Mouse (Mus musculus) forebrain, embryonic 13.5 days (tissue): ENCODE data around the gene Tubb4a. TPM values are rescaled to one million over a fixed set of nuclear protein-coding genes. Genes with fewer than 3 reads are reported as not detected.

Experiments used
- ATAC-seq: fragments of 200-750 bp; cut with Nextera tagmentation; 2 replicates; pipeline ENCODE4 v1.8.0; 2017
- H3K27ac ChIP-seq: fragments of 300-500 bp; sonication (generic); 2 replicates; pipeline ENCODE4 v1.5.1; 2015; ENCODE audit warnings: inconsistent platforms, mild to moderate bottlenecking, moderate library complexity
- H3K27me3 ChIP-seq: fragments of 300-500 bp; sonication (generic); 2 replicates; pipeline ENCODE4 v1.6.1; 2015; ENCODE audit warnings: mild to moderate bottlenecking, inconsistent platforms
- H3K36me3 ChIP-seq: fragments of 300-500 bp; sonication (generic); 2 replicates; pipeline ENCODE4 v1.6.1; 2015; ENCODE audit warnings: mild to moderate bottlenecking, inconsistent platforms; ENCODE audit not compliant: poor library complexity, severe bottlenecking
- H3K4me1 ChIP-seq: fragments of 300-500 bp; sonication (generic); 2 replicates; pipeline ENCODE4 v1.6.1; 2015; ENCODE audit warnings: inconsistent platforms
- H3K4me2 ChIP-seq: fragments of 300-500 bp; sonication (generic); 2 replicates; pipeline ENCODE4 v1.6.1; 2015; ENCODE audit warnings: inconsistent platforms, mild to moderate bottlenecking, moderate library complexity
- H3K4me3 ChIP-seq: fragments of 300-500 bp; sonication (generic); 2 replicates; pipeline ENCODE4 v1.5.1; 2015; ENCODE audit warnings: mild to moderate bottlenecking, inconsistent platforms
- H3K9ac ChIP-seq: fragments of 300-500 bp; sonication (generic); 2 replicates; pipeline ENCODE4 v1.6.1; 2015; ENCODE audit warnings: mild to moderate bottlenecking, inconsistent platforms
- H3K9me3 ChIP-seq: fragments of 300-500 bp; sonication (generic); replicated peaks from 2 replicates; pipeline ENCODE4 v1.6.1; 2016; ENCODE audit warnings: inconsistent platforms
- WGBS: fragments of 180-500 bp; shearing (Covaris S2); methylation state at CpG from one replicate; pipeline ENCODE4 v1.1.7; 2015; 5-methylcytosine and 5-hydroxymethylcytosine counted together
- polyA plus RNA-seq: library from polyadenylated mRNA; unstranded; fragments of >200 nt; fragmentation: Nextera tagmentation; extraction: Ambion mirVana; gene quantifications from 2 replicates; pipeline ENCODE4 v1.2.1, GENCODE M21; 2015

Tubb4a gene
- polyA plus RNA-seq, 1 experiment from 2014 or later, result 148 TPM

- ATAC-seq, result no peak
- peaks cover 12% of the 10 kb centered on the region for H3K27me3 ChIP-seq
- WGBS, result 77% methylated on average over 8 of the region's 8 CpGs
- no peak within 1 kb of the TSS for H3K9ac ChIP-seq
- no peak within 1 kb of the TSS for H3K27ac ChIP-seq
- no peaks in the 10 kb centered on the region for H3K9me3 ChIP-seq
- peaks cover 16% of the 10 kb centered on the region for H3K36me3 ChIP-seq
- H3K4me1 ChIP-seq, result no peaks in the 10 kb centered on the region
- no peak within 1 kb of the TSS for H3K4me2 ChIP-seq
- H3K4me3 ChIP-seq, result no peak within 1 kb of the TSS
Observed at GRCm38 (mm10) chr17:57041554-57041953, 46.0 kb downstream of the Tubb4a start, which contains the start of gene Slc25a41. Gene Slc25a41 (minus strand): TSS chr17:57041654.

GRCm38 (mm10) chr17:57038978-57039377 is 48.6 kb downstream of the Tubb4a start:
- no peaks in the 10 kb centered on the region for H3K9me3 ChIP-seq
- no peak for ATAC-seq
- H3K4me2 ChIP-seq, result no peak overlapping the region
- no peaks in the 10 kb centered on the region for H3K36me3 ChIP-seq
- 48% methylated on average over 8 of the region's 8 CpGs for WGBS
- H3K27ac ChIP-seq, result no peak overlapping the region
- peaks cover 18% of the 10 kb centered on the region for H3K27me3 ChIP-seq
- H3K4me1 ChIP-seq, result no peaks in the 10 kb centered on the region
- H3K9ac ChIP-seq, result no peak overlapping the region
- no peak overlapping the region for H3K4me3 ChIP-seq

GRCm38 (mm10) chr17:57032854-57033253 is 54.7 kb downstream of the Tubb4a start:
- no peak overlapping the region for H3K27ac ChIP-seq

GRCm38 (mm10) chr17:57031661-57032420 is 55.7 kb downstream of the Tubb4a start:
- WGBS, result 1% methylated on average over 38 of the region's 38 CpGs
- peak overlapping the region; percentile 58 for H3K9ac ChIP-seq

More at GRCm38 (mm10) chr17:57032854-57033253, 54.7 kb downstream of the Tubb4a start:
- 0 out of 2 replicates have a peak, but pooled peaks cover 8% of the 10 kb centered on the region for H3K27me3 ChIP-seq
- H3K4me3 ChIP-seq, result no peak overlapping the region
- no peak for ATAC-seq
- WGBS, result 91% methylated on average over 4 of the region's 4 CpGs
- no peak overlapping the region for H3K9ac ChIP-seq
- H3K4me1 ChIP-seq, result peaks cover 21% of the 10 kb centered on the region
- peaks cover 11% of the 10 kb centered on the region for H3K36me3 ChIP-seq
- H3K9me3 ChIP-seq, result no peaks in the 10 kb centered on the region
- H3K4me2 ChIP-seq, result no peak overlapping the region

GRCm38 (mm10) chr17:57030931-57031660 is 56.5 kb downstream of the Tubb4a start, which contains the start of gene Khsrp:
Gene Khsrp (minus strand): TSS chr17:57031522.
- peak within 1 kb of the TSS; percentile 87 for H3K4me3 ChIP-seq
- 0 out of 2 replicates have a peak, but pooled peaks have one; percentile 0 for ATAC-seq
- no peaks in the 10 kb centered on the region for H3K9me3 ChIP-seq
- under 1% methylated on average over 83 of the region's 99 CpGs for WGBS
- peak within 1 kb of the TSS; percentile 93 for H3K4me2 ChIP-seq
- H3K27me3 ChIP-seq, result 0 out of 2 replicates have a peak, but pooled peaks cover 6% of the 10 kb centered on the region
- peaks cover 21% of the 10 kb centered on the region for H3K4me1 ChIP-seq
- H3K27ac ChIP-seq, result peak within 1 kb of the TSS; percentile 94
- H3K36me3 ChIP-seq, result peaks cover 29% of the 10 kb centered on the region
- peak within 1 kb of the TSS; percentile 99 for H3K9ac ChIP-seq

More at GRCm38 (mm10) chr17:57031661-57032420, 55.7 kb downstream of the Tubb4a start:
- H3K4me3 ChIP-seq, result peak overlapping the region; percentile 38
- H3K9me3 ChIP-seq, result no peaks in the 10 kb centered on the region
- peaks cover 22% of the 10 kb centered on the region for H3K36me3 ChIP-seq
- peak overlapping the region; percentile 61 for H3K4me2 ChIP-seq
- H3K4me1 ChIP-seq, result peaks cover 21% of the 10 kb centered on the region
- peak; percentile 98 for ATAC-seq
- peak overlapping the region; percentile 76 for H3K27ac ChIP-seq
- 0 out of 2 replicates have a peak, but pooled peaks cover 6% of the 10 kb centered on the region for H3K27me3 ChIP-seq

Other genes starting within 250 kb of the Tubb4a start
- gene Acsbg2, start 213.3 kb downstream of the Tubb4a start, polyA plus RNA-seq, result not detected in 2 replicates
- 0.33 and 0.45 TPM in 2 replicates for gene 1700061G19Rik, start 212.3 kb downstream of the Tubb4a start, polyA plus RNA-seq
- gene Mllt1, start 152.4 kb downstream of the Tubb4a start, polyA plus RNA-seq, result 69.5 and 70.1 TPM in 2 replicates
- not detected in 2 replicates for gene Acer1, start 105.7 kb downstream of the Tubb4a start, polyA plus RNA-seq
- 171 and 183 TPM in 2 replicates for gene Clpp, start 97.5 kb downstream of the Tubb4a start, polyA plus RNA-seq
- 41.0 and 41.2 TPM in 2 replicates for gene Alkbh7, start 90.4 kb downstream of the Tubb4a start, polyA plus RNA-seq
- gene Pspn, start 87.8 kb downstream of the Tubb4a start, polyA plus RNA-seq, result 0.43 TPM in 1 of 2 replicates, not detected in the other
- 77.6 and 85.6 TPM in 2 replicates for gene Gtf2f1, start 76.5 kb downstream of the Tubb4a start, polyA plus RNA-seq
- gene Gm17949, start 76.3 kb downstream of the Tubb4a start, polyA plus RNA-seq, result 0.52 and 0.54 TPM in 2 replicates
- gene Khsrp, start 56.3 kb downstream of the Tubb4a start, polyA plus RNA-seq, result 36.4 and 39.1 TPM in 2 replicates
- gene Slc25a41, start 46.1 kb downstream of the Tubb4a start, polyA plus RNA-seq, result not detected in 2 replicates
- gene Crb3, start 28.7 kb downstream of the Tubb4a start, polyA plus RNA-seq, result 0.68 and 2.1 TPM in 2 replicates
- gene Slc25a23, start 27.9 kb downstream of the Tubb4a start, polyA plus RNA-seq, result 18.8 and 21.6 TPM in 2 replicates
- gene Dennd1c, start 9.3 kb downstream of the Tubb4a start, polyA plus RNA-seq, result 4.7 and 4.8 TPM in 2 replicates
- 9.2 and 9.7 TPM in 2 replicates for gene Tnfsf9, start 17.5 kb upstream of the Tubb4a start, polyA plus RNA-seq
- not detected in 2 replicates for gene Cd70, start 62.0 kb upstream of the Tubb4a start, polyA plus RNA-seq
- not detected in 2 replicates for gene Tnfsf14, start 106.4 kb upstream of the Tubb4a start, polyA plus RNA-seq
- gene C3, start 140.4 kb upstream of the Tubb4a start, polyA plus RNA-seq, result 0.18 and 0.53 TPM in 2 replicates
- gene Gpr108, start 160.7 kb upstream of the Tubb4a start, polyA plus RNA-seq, result 17.8 and 20.7 TPM in 2 replicates
- 18.7 and 21.7 TPM in 2 replicates for gene Trip10, start 161.7 kb upstream of the Tubb4a start, polyA plus RNA-seq
- gene Vav1, start 191.3 kb upstream of the Tubb4a start, polyA plus RNA-seq, result 0.61 and 0.82 TPM in 2 replicates